Mouse (Mus musculus) layer of hippocampus, postnatal 36 days (tissue): ENCODE data around the gene Prokr1. TPM values are rescaled to one million over a fixed set of nuclear protein-coding genes. Genes with fewer than 3 reads are reported as not detected.

Experiments used
- DNase-seq, 2 experiments: peaks; one replicate each; pipeline ENCODE4 v3.0.0; 2022
- total RNA-seq, 2 experiments: library from RNA; stranded (reverse); gene quantifications; 2 replicates each; pipeline ENCODE4 v1.2.3; 2021

Prokr1 gene
- total RNA-seq, 2 experiments from 2014 or later, result 0.25 TPM; not detected in 1

DNA sequence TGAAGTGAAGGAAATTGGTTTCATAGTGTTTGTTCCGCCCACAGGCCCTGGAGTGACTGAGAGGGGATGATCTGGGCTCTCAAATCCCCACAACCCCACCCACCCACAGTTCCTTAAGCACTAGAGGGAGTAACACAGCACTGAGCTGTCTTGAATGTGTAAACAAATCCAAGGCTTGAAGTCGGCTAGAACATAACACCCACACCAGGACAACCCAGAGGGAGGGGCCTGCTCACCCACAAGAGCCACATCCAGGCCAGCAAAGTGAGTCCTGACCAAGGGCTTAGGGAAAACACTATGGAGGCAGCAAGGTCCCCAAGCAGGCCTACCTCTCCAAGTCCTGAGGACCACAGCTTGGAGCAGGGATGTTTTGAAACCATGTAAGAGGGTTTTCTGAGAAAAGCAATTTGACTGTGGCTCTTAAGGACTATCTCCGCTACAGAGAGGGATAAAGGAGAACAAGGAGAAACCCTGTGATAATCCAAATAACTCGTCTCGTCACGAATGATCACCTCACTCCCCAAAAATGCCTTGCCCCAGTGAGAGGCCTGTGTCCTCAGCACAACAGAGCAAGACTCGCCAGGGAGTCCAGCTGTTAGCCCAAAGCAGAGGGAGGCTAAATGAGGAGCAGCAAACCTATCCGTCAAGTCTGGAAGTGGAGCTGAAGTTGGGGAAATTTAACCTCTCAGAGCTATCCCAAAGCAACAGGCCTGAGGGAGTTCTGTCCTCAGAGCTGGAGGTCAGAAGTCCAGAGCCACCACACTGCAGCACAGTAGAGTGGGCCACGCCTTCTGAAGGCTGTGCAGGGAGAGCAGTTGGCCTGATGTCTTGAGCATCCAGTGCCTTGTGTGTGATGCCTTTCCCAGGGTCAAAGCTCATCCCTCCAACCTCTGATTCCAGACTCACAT is 22.6 kb downstream of the Prokr1 start:
- no peak for DNase-seq

- no peak for DNase-seq
Measured at GRCm38 (mm10) chr6:87565166-87565565, 25.4 kb downstream of the Prokr1 start.

- DNase-seq, result no peak
Measured at GRCm38 (mm10) chr6:87564356-87564755, 26.2 kb downstream of the Prokr1 start.

DNA sequence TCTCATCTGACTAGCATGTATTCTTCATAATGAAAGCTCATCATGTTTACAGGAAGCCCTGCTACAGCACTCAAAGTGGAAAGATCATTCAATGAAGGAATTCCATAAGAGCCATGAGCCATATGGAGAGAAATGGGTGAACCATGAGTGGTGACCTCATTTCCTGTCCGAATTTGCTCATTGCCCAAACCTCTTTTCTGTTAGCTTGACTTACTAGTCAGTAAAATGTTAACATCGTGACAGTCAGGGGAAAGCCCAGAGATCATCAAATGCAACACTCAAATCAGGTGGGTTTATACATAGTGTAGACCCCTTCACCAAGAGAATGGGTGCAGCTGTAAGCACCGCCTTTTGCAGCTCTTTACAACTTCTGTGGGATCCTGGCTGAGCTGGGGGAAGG is 36.8 kb downstream of the Prokr1 start:
- no peak for DNase-seq

GRCm38 (mm10) chr6:87552054-87552807 is 38.3 kb downstream of the Prokr1 start:
- no peak for DNase-seq

DNA sequence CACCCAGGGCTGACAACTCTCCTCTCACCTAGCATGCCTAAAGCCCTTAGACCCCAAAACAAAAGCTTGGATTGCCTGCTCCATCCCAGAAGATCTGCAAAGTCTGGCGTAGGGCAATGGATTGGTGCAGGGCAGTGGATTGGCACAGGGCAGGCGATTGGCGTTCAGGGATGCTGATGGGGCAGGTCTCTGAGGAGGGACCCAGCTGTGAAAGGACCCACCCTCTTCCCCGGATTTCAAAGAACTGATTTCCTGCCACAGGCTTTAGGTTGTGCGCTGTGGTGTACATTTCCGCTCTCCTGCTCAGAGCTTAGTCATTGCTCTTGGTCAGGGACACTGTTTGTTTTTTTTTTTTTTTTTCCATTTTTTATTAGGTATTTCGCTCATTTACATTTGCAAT is 42.7 kb downstream of the Prokr1 start:
- DNase-seq, result no peak

DNA sequence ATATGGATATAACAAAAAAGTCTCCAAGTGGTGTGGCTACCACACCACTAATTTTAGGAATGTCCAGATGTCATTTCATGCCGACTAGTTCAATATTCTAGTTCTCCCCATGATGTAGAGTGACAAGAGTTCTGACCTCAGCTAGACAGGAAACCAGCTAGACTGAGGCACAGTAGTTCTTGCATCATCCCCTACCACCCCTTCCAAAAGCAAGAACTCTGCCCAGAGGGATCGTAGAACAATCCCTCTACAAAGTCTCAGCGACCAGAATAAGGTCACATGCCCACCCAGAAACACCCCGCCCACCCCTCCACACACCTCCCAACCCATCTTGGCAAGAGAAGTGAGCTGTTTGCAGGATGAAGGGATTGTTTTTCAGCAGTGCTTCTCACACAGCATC is 43.1 kb downstream of the Prokr1 start:
- DNase-seq, result no peak

DNA sequence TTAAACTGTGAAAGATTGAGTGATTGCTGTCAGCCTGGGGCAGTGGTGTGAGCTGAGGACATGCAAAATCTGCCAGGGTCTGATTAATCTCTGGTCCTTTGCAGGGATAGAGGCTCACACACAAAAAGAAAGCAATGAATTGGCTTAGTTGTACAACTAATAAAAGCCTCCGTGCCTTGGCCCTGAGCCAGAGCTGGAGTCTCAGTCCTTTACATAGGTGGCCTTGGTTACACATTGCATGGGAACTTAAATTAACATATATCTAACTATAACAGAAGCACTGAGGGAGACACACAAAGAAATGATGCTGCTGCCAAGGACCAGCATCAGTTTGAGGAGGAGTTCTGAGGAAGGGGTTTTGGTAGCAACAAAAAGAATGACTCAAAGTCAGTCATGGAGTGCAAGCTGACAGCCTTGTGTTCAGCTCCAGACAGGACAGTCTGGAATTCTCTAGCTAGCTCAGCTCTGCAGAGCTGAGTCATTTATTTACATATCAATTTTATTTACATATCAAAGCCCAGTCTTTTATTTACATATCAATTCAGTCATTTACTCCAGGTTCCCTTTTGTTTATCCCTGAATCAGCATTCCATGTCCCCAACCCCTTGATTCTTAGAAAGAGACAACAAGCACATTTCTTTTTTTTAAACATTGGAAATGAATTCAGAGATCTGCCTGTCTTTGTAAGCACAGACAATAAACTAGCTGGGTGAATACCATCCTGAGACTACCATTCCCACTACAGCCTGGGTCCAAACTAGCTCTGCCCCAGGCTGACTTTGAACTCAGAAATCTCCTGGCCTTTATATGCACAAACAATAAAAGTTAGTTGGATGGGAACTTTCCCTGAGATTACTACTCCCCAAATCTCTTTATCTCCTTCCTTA is 45.0 kb downstream of the Prokr1 start:
- DNase-seq, result no peak

DNA sequence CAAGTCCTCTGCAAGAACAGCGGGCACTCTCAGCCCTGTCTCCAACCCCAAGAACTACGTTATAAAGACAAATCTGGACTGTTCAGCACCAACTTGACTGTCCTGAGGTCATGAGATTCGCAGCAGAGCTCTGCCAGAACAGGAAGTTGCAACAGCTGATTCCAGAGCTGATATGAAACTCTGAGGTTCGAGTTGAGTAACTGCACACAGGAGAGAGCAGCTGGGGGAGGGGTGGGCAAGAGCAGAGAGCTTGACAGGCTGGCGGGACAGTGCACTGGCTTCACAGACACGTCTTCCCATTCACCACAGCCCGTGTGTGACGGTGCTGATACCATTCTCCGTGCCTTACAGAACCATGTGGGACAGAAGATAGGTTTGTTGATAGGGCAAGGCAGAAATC is 48.5 kb downstream of the Prokr1 start:
- DNase-seq, result no peak

- DNase-seq, result no peak
Measured at GRCm38 (mm10) chr6:87541171-87541571, 49.4 kb downstream of the Prokr1 start.

DNA sequence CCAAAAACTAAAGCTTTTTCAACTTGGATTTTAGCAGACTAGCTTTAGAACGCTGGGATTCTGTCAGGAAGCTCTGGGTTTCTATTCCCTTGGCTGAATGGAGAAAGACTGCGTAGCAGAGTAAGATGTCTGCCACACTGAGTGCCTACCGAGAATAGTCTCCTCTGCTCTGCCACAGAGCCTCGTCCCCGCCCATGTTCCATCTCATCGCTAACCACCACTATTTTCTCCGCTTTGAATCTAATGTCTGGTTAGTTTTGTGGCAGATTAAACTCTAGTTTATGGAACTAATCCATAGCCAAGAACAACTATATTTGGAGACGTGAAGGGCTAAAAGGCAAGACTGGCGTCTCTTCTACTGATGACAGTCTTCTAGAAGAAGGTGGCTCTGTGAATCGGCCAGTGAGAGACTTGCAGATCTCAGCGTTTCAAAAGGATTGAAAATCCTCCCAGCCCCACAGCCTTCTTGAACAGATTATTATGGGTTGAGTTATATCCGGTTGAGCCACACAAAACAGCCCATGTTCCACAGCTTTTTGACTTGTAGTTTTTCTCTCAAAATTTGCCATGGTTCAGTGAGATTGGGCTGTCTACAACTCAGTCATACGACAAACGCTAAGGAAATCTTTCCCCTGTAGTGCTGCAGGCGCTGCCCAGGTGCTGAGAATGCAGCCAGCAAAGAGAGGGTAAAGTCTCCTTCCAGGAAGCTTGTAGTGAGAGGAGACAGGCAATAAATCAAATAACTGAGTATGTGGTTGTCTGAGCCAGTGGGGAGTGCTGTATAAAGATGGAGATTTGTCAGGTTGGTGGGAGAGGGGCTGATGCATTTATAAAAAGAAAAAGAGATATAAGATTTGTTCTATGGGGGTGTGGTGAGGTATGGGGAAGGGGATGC is 51.9 kb downstream of the Prokr1 start:
- DNase-seq, result no peak

DNA sequence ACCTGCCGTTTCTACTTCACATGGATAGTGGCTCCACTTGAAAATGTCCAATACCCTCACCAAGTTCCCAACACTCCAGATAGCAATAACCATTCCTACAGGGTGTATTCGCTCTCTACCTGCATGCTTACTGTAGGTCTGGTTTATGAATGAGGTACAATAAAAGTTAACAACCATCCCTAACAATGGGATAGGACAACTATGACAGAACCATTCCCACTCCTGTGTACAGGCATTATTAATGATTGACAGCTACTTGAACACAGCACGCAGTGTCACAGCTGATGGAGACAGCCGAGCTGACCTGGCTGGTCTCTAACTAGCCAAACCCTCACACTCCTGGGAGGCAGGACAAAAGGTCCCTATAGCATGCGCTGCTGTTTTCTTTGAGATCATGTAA is 52.9 kb downstream of the Prokr1 start:
- DNase-seq, result no peak

GRCm38 (mm10) chr6:87536270-87536669 is 54.3 kb downstream of the Prokr1 start:
- no peak for DNase-seq

DNA sequence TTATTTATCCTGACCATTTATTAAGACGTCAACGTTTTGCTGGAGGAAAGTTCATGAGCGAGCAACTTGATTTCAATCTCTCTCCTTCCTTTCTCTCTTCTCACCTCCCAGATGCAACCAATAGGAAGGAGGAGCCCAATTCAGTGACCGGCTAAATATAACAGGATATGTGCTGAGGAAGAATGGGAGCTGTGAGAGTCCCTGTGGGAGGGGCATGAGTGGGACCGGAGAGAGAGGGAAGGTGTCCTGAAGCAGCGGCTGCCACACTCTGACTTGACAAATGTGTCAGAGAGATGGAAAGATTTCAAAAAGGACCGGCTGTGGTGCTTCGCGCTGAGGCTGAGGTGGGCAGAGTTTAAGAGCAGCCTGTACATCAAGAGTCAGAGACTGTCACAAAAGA is 54.9 kb downstream of the Prokr1 start:
- DNase-seq, result no peak

GRCm38 (mm10) chr6:87534855-87535575 is 55.5 kb downstream of the Prokr1 start:
- DNase-seq, result no peak

DNA sequence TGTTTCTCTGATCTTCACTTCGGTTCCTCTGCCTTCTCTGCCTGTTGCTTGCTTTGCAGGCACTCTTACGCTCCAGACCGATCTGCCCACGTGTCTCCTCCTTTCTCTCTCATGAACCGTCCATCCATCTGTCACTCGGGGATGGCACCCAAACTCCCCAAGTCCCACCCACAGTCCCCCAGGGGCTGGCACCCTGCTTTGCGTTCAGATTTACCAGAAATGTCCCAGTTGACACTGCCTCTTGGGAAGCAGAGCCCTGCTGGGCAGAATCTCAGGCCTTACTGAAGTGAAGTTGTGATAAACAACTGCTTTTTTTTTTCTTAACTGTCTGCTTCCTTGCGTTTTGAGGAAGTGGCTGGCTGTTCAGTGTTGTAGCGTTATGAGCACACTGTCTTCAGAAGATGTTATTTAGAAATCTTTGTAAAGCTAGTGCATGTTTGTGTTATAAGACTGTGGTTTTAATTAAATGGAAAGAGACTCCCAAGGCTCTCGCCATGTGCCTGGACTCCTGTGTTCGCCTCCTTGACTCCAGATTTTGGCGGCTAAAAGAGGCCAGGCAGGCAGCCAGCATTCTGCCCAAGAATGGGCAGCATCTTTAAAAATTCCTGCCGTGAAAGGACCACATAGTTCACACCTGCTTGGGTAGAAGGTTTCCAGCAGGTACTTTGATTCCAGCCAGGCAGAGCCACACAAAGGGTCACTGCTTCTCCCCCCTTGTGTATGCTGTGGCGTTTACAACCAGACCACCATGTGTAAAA is 57.4 kb downstream of the Prokr1 start, which contains the start of gene Arhgap25:
Gene Arhgap25 (minus strand): TSS at position 307 of the 758 bp plus-strand sequence.
- DNase-seq, result peak; percentile 45 to 56

DNA sequence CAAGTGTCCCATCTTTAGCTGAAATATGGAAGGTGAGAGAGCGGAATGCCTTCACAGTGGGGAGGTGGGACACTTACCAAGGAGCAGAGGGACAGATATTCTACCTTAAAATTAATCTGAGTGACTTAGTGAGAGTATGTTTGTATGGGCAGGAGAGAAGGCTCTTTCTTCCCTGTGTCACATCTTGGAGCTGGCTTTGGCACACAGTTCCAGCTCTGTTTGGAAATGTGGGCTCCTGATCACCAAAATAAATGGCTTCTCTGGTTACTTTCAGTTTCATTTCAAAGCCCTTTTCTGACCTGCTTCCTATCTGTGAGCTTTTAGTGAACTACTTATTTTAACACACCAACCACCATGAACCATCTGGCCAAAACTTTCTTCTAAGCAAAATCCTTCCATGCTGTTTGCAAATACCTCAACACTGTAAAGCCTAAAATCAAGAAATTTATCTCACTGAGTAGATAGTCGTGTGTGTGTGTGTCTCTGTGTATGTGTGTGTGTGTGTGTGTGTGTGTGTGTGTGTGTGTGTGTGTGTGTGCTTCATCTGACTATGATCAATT is 59.0 kb downstream of the Prokr1 start:
- DNase-seq, result no peak

DNA sequence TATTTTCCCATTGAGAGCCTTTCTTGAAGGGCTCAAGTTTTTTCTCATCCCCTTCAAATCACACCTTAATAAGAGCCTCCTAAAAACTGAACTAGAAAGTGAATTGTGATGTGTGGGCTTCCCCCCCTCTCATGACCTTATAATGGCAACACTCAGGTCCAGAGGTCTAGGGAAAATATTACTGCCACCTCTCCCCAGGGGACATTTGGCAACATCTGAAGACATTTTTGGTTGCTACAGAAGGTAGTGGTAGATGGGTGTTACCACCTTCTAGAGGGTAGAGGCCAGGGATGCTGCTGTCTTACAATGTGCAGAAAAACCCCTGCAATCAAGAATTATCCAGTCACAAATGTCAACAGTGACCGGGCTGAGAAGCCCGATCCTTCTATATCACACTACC is 60.2 kb downstream of the Prokr1 start:
- no peak for DNase-seq
